Mouse (Mus musculus) forebrain, embryonic 10.5 days (tissue): ENCODE measurements around the gene Pik3r6. TPM values are rescaled to one million over a fixed set of nuclear protein-coding genes. Genes with fewer than 3 reads are reported as not detected.

Experiments
- DNase-seq: peaks from one replicate; pipeline ENCODE4 v3.0.0-alpha.2; 2017; ENCODE audit warnings: low spot score; ENCODE audit errors: extremely low spot score
- H3K27ac ChIP-seq: fragments of 300-500 bp; sonication (generic); 2 replicates; pipeline ENCODE4 v1.5.1; 2016; ENCODE audit warnings: mild to moderate bottlenecking
- H3K27me3 ChIP-seq: fragments of 300-500 bp; sonication (generic); 2 replicates; pipeline ENCODE4 v1.6.1; 2016; ENCODE audit warnings: mild to moderate bottlenecking; ENCODE audit not compliant: poor library complexity, severe bottlenecking
- H3K36me3 ChIP-seq: fragments of 300-500 bp; sonication (generic); replicated peaks from 2 replicates; pipeline ENCODE4 v1.6.1; 2016; ENCODE audit warnings: mild to moderate bottlenecking, moderate library complexity
- H3K4me1 ChIP-seq: fragments of 300-500 bp; sonication (generic); 2 replicates; pipeline ENCODE4 v1.6.1; 2016
- H3K4me3 ChIP-seq: fragments of 300-500 bp; sonication (generic); 2 replicates; pipeline ENCODE4 v1.5.1; 2016; ENCODE audit warnings: mild to moderate bottlenecking, moderate library complexity
- H3K9me3 ChIP-seq: fragments of 300-500 bp; sonication (generic); 2 replicates; pipeline ENCODE4 v1.6.1; 2016; ENCODE audit warnings: mild to moderate bottlenecking, moderate library complexity
- WGBS: fragments of 180-500 bp; shearing (Covaris S2); methylation state at CpG from one replicate; pipeline ENCODE4 v1.1.7; 2016; 5-methylcytosine and 5-hydroxymethylcytosine counted together
- polyA plus RNA-seq: library from polyadenylated mRNA; unstranded; fragments of >200 nt; fragmentation: Nextera tagmentation; extraction: Ambion mirVana; gene quantifications from 2 replicates; pipeline ENCODE4 v1.2.1, GENCODE M21; 2016

The Pik3r6 gene
- polyA plus RNA-seq, 1 experiment from 2014 or later: 1.3 TPM

DNA sequence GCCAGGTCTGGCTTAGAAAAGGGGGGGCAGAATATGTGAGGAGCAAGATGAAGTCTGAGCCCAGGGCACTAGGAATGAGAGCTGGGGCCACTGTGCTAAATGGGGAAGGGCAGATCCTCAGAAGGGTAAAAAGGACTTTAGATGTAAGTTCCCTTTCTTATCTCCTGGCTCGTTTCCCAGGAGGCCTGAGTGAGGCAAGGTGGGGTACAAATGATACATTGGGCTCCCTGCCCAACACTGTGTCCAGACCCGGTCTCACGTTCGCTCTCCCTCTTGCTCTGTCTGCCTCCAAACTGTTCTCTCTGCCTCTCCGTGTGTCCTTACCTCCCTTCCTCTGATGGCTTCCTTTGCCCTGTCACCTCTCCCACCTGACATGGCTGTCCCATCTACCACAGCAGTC is 9.1 kb upstream of the Pik3r6 start:
- Histone ChIP-seq H3K27ac (no peak overlapping the region), H3K4me1 (peaks cover 15% of the 10 kb centered on the region), H3K9me3 (no peaks in the 10 kb centered on the region), H3K27me3 (no peaks in the 10 kb centered on the region), H3K36me3 (no peaks in the 10 kb centered on the region), H3K4me3 (no peak overlapping the region)
- no peak for DNase-seq
- WGBS: 81% methylated on average over 5 of the region's 5 CpGs

DNA sequence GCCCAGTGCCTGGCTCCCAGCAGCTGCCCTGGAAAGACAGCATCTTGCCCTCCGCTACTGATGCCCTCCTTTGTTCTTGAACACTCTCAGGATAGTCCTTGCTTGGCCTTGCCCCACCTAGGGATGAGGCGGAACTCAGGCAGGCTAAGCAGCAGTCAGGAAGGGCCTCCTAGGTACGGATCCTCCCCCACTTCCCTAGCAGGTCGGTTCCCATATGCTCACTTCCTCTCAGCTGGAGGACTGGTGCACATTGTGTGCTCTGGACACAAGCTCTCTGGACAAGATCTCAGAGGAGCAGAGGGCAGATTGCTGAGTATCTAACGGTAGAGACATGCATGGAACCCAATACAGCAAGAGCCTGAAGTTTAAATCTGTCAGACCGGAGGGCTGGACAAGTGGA is 5.7 kb upstream of the Pik3r6 start:
- H3K27ac ChIP-seq: no peak overlapping the region
- peaks cover 13% of the 10 kb centered on the region; the same call in 1 of the 2 replicates for H3K4me1 ChIP-seq
- H3K27me3 ChIP-seq: no peaks in the 10 kb centered on the region
- H3K4me3 ChIP-seq: no peak overlapping the region
- DNase-seq: no peak
- 82% methylated on average over 6 of the region's 6 CpGs for WGBS
- H3K36me3 ChIP-seq: no peaks in the 10 kb centered on the region
- no peaks in the 10 kb centered on the region for H3K9me3 ChIP-seq

DNA sequence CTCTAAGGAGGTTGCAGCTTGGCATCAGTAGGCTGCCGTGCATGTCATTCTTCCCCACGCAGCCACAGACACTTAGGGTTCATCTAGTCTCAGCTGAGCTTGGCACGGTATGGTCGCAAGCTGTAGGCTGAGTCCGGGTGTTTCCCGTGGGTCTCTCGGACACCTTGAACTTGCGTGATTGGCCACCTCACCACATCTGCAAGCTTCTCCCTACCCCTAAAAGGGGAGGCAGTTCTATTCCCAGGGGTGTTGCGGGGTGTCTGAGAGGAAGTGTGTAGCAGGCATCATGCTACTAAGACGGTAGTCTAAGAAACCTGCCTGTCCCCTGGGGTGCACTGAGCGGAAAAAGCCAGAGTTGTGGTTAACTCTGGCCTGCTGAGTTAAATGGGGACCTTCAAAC is 4.3 kb upstream of the Pik3r6 start:
- H3K4me1 ChIP-seq: peaks cover 8% of the 10 kb centered on the region; the same call in 1 of the 2 replicates
- 90% methylated on average over 11 of the region's 11 CpGs for WGBS
- H3K27ac ChIP-seq: no peak overlapping the region
- no peaks in the 10 kb centered on the region for H3K36me3 ChIP-seq
- no peak for DNase-seq
- no peaks in the 10 kb centered on the region for H3K9me3 ChIP-seq
- H3K4me3 ChIP-seq: no peak overlapping the region
- no peaks in the 10 kb centered on the region for H3K27me3 ChIP-seq

- Histone ChIP-seq H3K36me3 (no peaks in the 10 kb centered on the region), H3K4me1 (peaks cover 8% of the 10 kb centered on the region; the same call in 1 of the 2 replicates), H3K27me3 (no peaks in the 10 kb centered on the region), H3K27ac (no peak overlapping the region), H3K9me3 (no peaks in the 10 kb centered on the region), H3K4me3 (no peak overlapping the region)
- no peak for DNase-seq
- WGBS: 67% methylated on average over 8 of the region's 8 CpGs
Measured at GRCm38 (mm10) chr11:68498999-68499699, 3.7 kb upstream of the Pik3r6 start.

DNA sequence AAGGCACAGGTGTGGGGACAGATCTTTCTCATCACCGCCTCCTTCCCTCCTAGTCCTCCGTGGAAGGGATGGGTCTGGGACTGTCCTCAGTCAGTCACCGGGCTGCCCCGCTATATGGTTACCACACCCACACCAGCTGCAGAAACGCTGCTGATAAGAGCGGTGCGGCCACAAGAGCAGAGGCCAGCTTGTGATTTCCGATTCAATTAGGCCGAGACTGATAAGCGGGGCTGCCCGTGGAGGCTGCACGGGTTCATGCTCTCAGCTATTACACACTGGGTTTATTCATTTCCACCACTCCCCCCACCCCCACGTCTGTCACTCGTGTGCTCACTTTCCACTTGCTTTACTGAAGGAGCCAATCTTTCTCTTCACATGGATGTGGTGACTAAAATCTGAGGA is 1.9 kb upstream of the Pik3r6 start:
- H3K4me3 ChIP-seq: no peak overlapping the region
- WGBS: 80% methylated on average over 14 of the region's 14 CpGs
- no peaks in the 10 kb centered on the region for H3K27me3 ChIP-seq
- H3K4me1 ChIP-seq: peaks cover 10% of the 10 kb centered on the region; the same call in 1 of the 2 replicates
- no peaks in the 10 kb centered on the region for H3K36me3 ChIP-seq
- no peak for DNase-seq
- H3K27ac ChIP-seq: no peak overlapping the region
- no peaks in the 10 kb centered on the region for H3K9me3 ChIP-seq

DNA sequence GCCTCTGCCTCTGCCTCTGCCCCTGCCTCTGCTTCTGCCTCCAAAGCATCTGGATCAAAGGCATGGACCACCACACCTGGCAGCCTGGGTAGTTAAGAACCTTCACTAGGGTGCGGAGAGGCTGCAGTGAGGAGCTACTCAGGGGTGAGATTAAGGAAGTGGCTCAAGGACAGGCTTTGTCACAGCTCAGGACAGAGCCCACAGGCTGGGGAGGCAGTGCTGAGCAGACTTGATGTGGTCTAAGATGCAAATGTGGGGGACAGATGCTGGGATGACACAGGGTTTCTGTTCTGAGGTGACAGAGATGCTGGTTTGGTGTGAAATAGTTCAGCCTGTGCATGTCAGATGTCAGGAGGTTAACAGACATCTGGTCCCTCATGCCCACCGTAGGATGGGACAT is 411 bp upstream of the Pik3r6 start:
- no peaks in the 10 kb centered on the region for H3K27me3 ChIP-seq
- no peaks in the 10 kb centered on the region for H3K36me3 ChIP-seq
- H3K27ac ChIP-seq: no peak overlapping the region
- peaks cover 10% of the 10 kb centered on the region; the same call in 1 of the 2 replicates for H3K4me1 ChIP-seq
- no peaks in the 10 kb centered on the region for H3K9me3 ChIP-seq
- no peak overlapping the region for H3K4me3 ChIP-seq
- no peak for DNase-seq
- 88% methylated on average over 2 of the region's 2 CpGs for WGBS

DNA sequence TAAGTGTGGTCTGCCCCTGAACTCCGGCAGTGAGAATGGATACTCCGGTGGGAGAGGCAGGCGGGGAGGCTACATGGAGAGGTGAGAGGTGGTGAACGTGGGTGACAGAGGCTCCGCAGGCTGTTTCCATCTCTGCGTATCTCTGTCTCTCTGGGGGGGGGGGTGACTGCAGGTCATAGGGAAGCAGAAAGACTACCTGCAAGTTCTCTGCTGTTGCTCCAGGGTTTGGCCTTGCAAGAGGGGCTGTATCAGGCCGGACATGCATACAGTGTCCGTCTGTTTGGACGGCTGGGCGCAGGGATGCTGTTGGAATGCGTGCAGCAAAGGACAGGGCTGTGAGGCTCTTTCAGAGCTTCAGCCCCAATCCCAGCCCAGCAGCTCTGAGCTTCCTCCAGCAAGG is 2.1 kb downstream of the Pik3r6 start:
- DNase-seq: no peak
- Histone ChIP-seq H3K36me3 (no peaks in the 10 kb centered on the region), H3K27me3 (no peaks in the 10 kb centered on the region), H3K27ac (no peak overlapping the region), H3K4me1 (peaks cover 10% of the 10 kb centered on the region; the same call in 1 of the 2 replicates), H3K4me3 (no peak overlapping the region), H3K9me3 (no peaks in the 10 kb centered on the region)
- 81% methylated on average over 11 of the region's 11 CpGs for WGBS

DNA sequence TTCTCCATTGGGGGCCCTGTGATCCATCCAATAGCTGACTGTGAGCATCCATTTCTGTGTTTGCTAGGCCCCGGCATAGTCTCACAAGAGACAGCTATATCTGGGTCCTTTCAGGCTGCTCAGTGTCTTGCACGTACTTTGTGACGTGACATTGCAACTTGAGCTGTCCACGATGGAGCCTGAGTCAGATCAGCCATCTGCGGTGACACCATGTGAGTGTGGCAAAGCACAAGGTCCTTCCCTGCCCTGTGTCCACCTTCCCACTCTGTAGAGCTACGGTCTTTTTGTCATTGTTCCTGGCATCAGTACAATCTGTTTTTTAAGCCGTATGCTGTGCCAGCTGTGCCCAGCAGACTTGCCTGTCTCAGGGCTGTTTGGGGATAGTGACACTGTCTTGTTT is 4.4 kb downstream of the Pik3r6 start:
- Histone ChIP-seq H3K27me3 (no peaks in the 10 kb centered on the region), H3K4me1 (peaks cover 3% of the 10 kb centered on the region; the same call in 1 of the 2 replicates), H3K27ac (no peak overlapping the region), H3K36me3 (no peaks in the 10 kb centered on the region), H3K9me3 (no peaks in the 10 kb centered on the region), H3K4me3 (no peak overlapping the region)
- no peak for DNase-seq
- WGBS: 92% methylated on average over 7 of the region's 7 CpGs

- DNase-seq: no peak
- peaks cover 3% of the 10 kb centered on the region; the same call in 1 of the 2 replicates for H3K4me1 ChIP-seq
- WGBS: 75% methylated on average over 5 of the region's 5 CpGs
- H3K36me3 ChIP-seq: no peaks in the 10 kb centered on the region
- H3K27ac ChIP-seq: no peak overlapping the region
- no peaks in the 10 kb centered on the region for H3K9me3 ChIP-seq
- H3K27me3 ChIP-seq: no peaks in the 10 kb centered on the region
- no peak overlapping the region for H3K4me3 ChIP-seq
Measured at GRCm38 (mm10) chr11:68508619-68509018, 5.8 kb downstream of the Pik3r6 start.

GRCm38 (mm10) chr11:68509194-68509593 is 6.4 kb downstream of the Pik3r6 start:
- Histone ChIP-seq H3K4me3 (no peak overlapping the region), H3K9me3 (no peaks in the 10 kb centered on the region), H3K4me1 (peaks cover 3% of the 10 kb centered on the region; the same call in 1 of the 2 replicates), H3K27me3 (no peaks in the 10 kb centered on the region), H3K36me3 (no peaks in the 10 kb centered on the region), H3K27ac (no peak overlapping the region)
- no peak for DNase-seq
- WGBS: 52% methylated on average over 2 of the region's 2 CpGs

DNA sequence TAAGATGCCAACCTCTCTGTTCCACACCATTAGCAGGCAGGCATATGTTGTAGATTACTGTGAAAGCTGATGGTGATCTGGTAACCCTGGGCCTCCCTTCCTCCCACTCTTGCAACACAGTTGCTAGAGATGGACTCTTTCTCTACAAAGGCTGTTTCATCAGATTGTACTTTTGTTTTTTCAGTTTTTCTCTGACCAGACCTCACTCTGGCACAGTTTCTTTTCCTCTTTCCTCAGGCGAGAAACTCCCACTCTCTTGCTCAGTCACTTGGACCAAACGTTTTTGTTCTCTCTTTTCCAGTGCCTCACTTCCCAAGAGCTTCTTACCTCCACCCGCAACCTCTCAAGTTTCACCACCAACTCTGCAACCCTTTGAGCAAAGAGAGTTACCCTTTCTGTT is 11.2 kb downstream of the Pik3r6 start:
- Histone ChIP-seq H3K27me3 (no peaks in the 10 kb centered on the region), H3K27ac (no peak overlapping the region), H3K4me1 (no peaks in the 10 kb centered on the region), H3K4me3 (no peak overlapping the region), H3K9me3 (peaks cover 5% of the 10 kb centered on the region; the same call in 1 of the 2 replicates), H3K36me3 (no peaks in the 10 kb centered on the region)
- DNase-seq: no peak
- 44% methylated on average over 3 of the region's 3 CpGs for WGBS

- Histone ChIP-seq H3K27ac (no peak overlapping the region), H3K36me3 (no peaks in the 10 kb centered on the region), H3K27me3 (no peaks in the 10 kb centered on the region), H3K4me3 (no peak overlapping the region), H3K4me1 (peaks cover 8% of the 10 kb centered on the region), H3K9me3 (peaks cover 13% of the 10 kb centered on the region; the same call in 1 of the 2 replicates)
- no peak for DNase-seq
- 89% methylated on average over 4 of the region's 4 CpGs for WGBS
Measured at GRCm38 (mm10) chr11:68519362-68519761, 16.5 kb downstream of the Pik3r6 start.

- Histone ChIP-seq H3K36me3 (no peaks in the 10 kb centered on the region), H3K4me3 (no peak overlapping the region), H3K4me1 (peaks cover 8% of the 10 kb centered on the region), H3K27me3 (no peaks in the 10 kb centered on the region), H3K27ac (no peak overlapping the region), H3K9me3 (peaks cover 13% of the 10 kb centered on the region; the same call in 1 of the 2 replicates)
- WGBS: 92% methylated on average over 5 of the region's 5 CpGs
- DNase-seq: no peak
Measured at GRCm38 (mm10) chr11:68519815-68520214, 17.0 kb downstream of the Pik3r6 start.
